Mouse (Mus musculus) bone marrow, adult 2 months (tissue): ENCODE results near the gene Dusp27. TPM values are rescaled to one million over a fixed set of nuclear protein-coding genes. Genes with fewer than 3 reads are reported as not detected.

ENCODE experiments used
- H3K27ac ChIP-seq: fragments of 200-500 bp; 2 replicates; pipeline ENCODE4 v1.5.1; 2012; ENCODE audit warnings: low read depth, mild to moderate bottlenecking, control low read depth, inconsistent platforms, low read length; ENCODE audit not compliant: control insufficient read depth, poor library complexity, insufficient read depth
- H3K4me1 ChIP-seq: fragments of 200-500 bp; 2 replicates; pipeline ENCODE4 v1.6.1; 2011; ENCODE audit warnings: low read length; ENCODE audit not compliant: control insufficient read depth, insufficient read depth
- H3K4me3 ChIP-seq: fragments of 200-500 bp; replicated peaks from 2 replicates; pipeline ENCODE3; 2011; ENCODE audit warnings: mild to moderate bottlenecking, low read depth, low read length, control low read depth; ENCODE audit not compliant: control insufficient read depth
- CTCF ChIP-seq: fragments of 200-500 bp; IDR thresholded peaks from 2 replicates; pipeline ENCODE4 v1.5.1; 2011; ENCODE audit warnings: low read length, control low read depth; ENCODE audit not compliant: control insufficient read depth, insufficient read depth
- POLR2A ChIP-seq: fragments of 200-500 bp; IDR thresholded peaks from 2 replicates; pipeline ENCODE4 v1.6.1; 2011; ENCODE audit warnings: low read depth, mild to moderate bottlenecking, control low read depth, low read length, borderline replicate concordance; ENCODE audit not compliant: control insufficient read depth
- WGBS: fragments of 180-500 bp; shearing (Covaris S2); methylation state at CpG from one replicate; pipeline ENCODE4 v1.1.7; 2018; 5-methylcytosine and 5-hydroxymethylcytosine counted together
- polyA plus RNA-seq: library from polyadenylated mRNA; stranded (reverse); fragments of >200 nt; gene quantifications from 2 replicates; pipeline ENCODE4 v1.2.4, GENCODE M21; 2011; ENCODE audit warnings: low replicate concordance; ENCODE audit not compliant: missing spikeins, insufficient read depth, insufficient read length

Dusp27 gene
- polyA plus RNA-seq, 1 experiment, result 1.2 TPM

- WGBS, result 88% methylated on average over 6 of the region's 6 CpGs
- Histone ChIP-seq H3K4me1 (no peaks in the 10 kb centered on the region), H3K27ac (no peak overlapping the region), H3K4me3 (no peak overlapping the region)
- TF ChIP-seq CTCF (no peak), POLR2A (no peak)
Measured at GRCm38 (mm10) chr1:166126290-166126689, 1.4 kb downstream of the Dusp27 start.

- Histone ChIP-seq H3K4me1 (no peaks in the 10 kb centered on the region), H3K4me3 (no peak overlapping the region), H3K27ac (no peak overlapping the region)
- WGBS, result 59% methylated on average over 8 of the region's 8 CpGs
- no peak for TF ChIP-seq POLR2A
Measured at GRCm38 (mm10) chr1:166124932-166125593, 2.7 kb downstream of the Dusp27 start.

GRCm38 (mm10) chr1:166123751-166124150, 4.0 kb downstream of the Dusp27 start:
- WGBS, result 94% methylated on average over 8 of the region's 8 CpGs
- Histone ChIP-seq H3K27ac (no peak overlapping the region), H3K4me1 (no peaks in the 10 kb centered on the region), H3K4me3 (no peak overlapping the region)
- TF ChIP-seq CTCF (no peak), POLR2A (no peak)

- TF ChIP-seq POLR2A, result no peak
- TF ChIP-seq CTCF, result no peak
- WGBS, result 94% methylated on average over 1 of the region's 1 CpGs
- H3K27ac ChIP-seq, result no peak overlapping the region
Measured at GRCm38 (mm10) chr1:166123045-166123444, 4.7 kb downstream of the Dusp27 start.

GRCm38 (mm10) chr1:166122114-166122513, 5.6 kb downstream of the Dusp27 start:
- no peak overlapping the region for H3K27ac ChIP-seq
- WGBS, result 80% methylated on average over 7 of the region's 7 CpGs
- TF ChIP-seq POLR2A (no peak), CTCF (no peak)
- H3K4me3 ChIP-seq, result no peak overlapping the region
- H3K4me1 ChIP-seq, result no peaks in the 10 kb centered on the region

More at GRCm38 (mm10) chr1:166123045-166123444, 4.7 kb downstream of the Dusp27 start:
- no peaks in the 10 kb centered on the region for H3K4me1 ChIP-seq
- H3K4me3 ChIP-seq, result no peak overlapping the region

GRCm38 (mm10) chr1:166117866-166118639, 9.7 kb downstream of the Dusp27 start:
- no peak for TF ChIP-seq POLR2A
- no peak for TF ChIP-seq CTCF
- 78% methylated on average over 13 of the region's 13 CpGs for WGBS
- Histone ChIP-seq H3K4me3 (no peak overlapping the region), H3K27ac (no peak overlapping the region), H3K4me1 (no peaks in the 10 kb centered on the region)

GRCm38 (mm10) chr1:166115719-166116118, 12.0 kb downstream of the Dusp27 start:
- WGBS, result 28% methylated on average over 4 of the region's 4 CpGs
- Histone ChIP-seq H3K4me1 (no peaks in the 10 kb centered on the region), H3K4me3 (no peak overlapping the region), H3K27ac (no peak overlapping the region)
- TF ChIP-seq POLR2A (no peak), CTCF (no peak)

- 72% methylated on average over 3 of the region's 3 CpGs for WGBS
- no peaks in the 10 kb centered on the region for H3K4me1 ChIP-seq
- no peak for TF ChIP-seq CTCF
- TF ChIP-seq POLR2A, result no peak
- no peak overlapping the region for H3K27ac ChIP-seq
- H3K4me3 ChIP-seq, result no peak overlapping the region
Measured at GRCm38 (mm10) chr1:166114986-166115385, 12.7 kb downstream of the Dusp27 start.

GRCm38 (mm10) chr1:166105464-166105863, 22.3 kb downstream of the Dusp27 start:
- whole genome bisulfite sequencing, result 15% methylated on average over 6 of the region's 6 CpGs
- TF ChIP-seq POLR2A, result no peak
- no peak for TF ChIP-seq CTCF
- H3K4me1 ChIP-seq, result no peaks in the 10 kb centered on the region
- no peak overlapping the region for H3K27ac ChIP-seq
- H3K4me3 ChIP-seq, result no peak overlapping the region
